Mouse (Mus musculus): Measurements from ENCODE around the gene Syne2. TPM values are rescaled to one million over a fixed set of nuclear protein-coding genes. Genes with fewer than 3 reads are reported as not detected.

Gene Syne2
- polyA plus RNA-seq, 1 experiment from 2014 or later = 35.7 TPM

GRCm38 (mm10) chr12:75992946-75993345, 175.0 kb downstream of the Syne2 start:
- H3K27ac ChIP-seq = no peak overlapping the region
- no peaks in the 10 kb centered on the region for H3K9me3 ChIP-seq
- 93% methylated on average over 4 of the region's 4 CpGs for WGBS
- no peak overlapping the region for H3K4me2 ChIP-seq (replicated peaks)
- H3K27me3 ChIP-seq (replicated peaks) = no peaks in the 10 kb centered on the region
- H3K4me1 ChIP-seq (replicated peaks) = 0 out of 2 replicates have a peak, but pooled peaks cover 2% of the 10 kb centered on the region
- no peak overlapping the region for H3K9ac ChIP-seq
- peaks cover 13% of the 10 kb centered on the region for H3K36me3 ChIP-seq
- ATAC-seq = no peak
- H3K4me3 ChIP-seq (replicated peaks) = no peak overlapping the region

DNA sequence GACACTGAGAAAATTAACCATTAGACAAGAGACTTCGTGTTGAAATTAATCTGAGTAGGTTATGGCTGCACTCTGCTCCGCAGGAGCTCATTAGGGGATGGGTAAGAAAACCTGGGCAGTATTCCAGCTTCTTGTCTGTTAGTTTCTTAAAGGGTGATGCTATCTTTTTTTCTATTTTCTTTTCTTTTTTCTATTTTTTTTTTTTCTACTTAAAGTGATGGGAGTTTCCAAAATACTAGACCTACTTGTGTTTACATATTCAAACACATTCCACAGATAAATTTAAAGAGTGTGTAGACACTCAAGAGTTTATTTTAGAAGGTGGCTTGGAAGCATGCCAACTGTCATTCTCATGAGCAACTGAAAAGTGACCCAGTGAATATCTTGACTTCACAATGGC, 177.2 kb downstream of the Syne2 start:
- no peak for ATAC-seq
- no peak overlapping the region for H3K27ac ChIP-seq

DNA sequence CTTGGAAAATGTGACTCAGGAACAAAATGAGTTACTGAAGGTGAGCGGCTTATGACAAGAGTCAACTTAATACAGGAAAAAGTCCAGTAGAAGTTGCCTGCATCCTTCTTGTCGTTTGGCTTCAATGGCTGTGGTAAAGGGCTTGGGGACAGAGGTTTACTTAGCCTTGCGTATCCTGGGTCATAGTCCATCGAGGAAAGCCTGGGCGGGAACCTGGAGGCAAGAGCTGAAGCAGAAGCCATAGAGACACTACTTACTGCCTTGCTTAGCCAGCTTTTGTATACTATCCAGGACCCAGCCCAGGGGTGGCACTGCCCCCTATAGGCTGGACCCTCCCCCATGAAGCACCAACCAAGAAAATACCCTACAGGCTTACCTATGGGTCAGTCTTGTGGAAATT, 179.6 kb downstream of the Syne2 start:
- peak; percentile 80 for ATAC-seq
- no peak overlapping the region for H3K27ac ChIP-seq
- WGBS = 74% methylated on average over 5 of the region's 5 CpGs

More for the DNA sequence above, 177.2 kb downstream of the Syne2 start:
- H3K4me2 ChIP-seq (replicated peaks) = no peak overlapping the region
- no peaks in the 10 kb centered on the region for H3K9me3 ChIP-seq
- no peaks in the 10 kb centered on the region for H3K27me3 ChIP-seq (replicated peaks)
- no peak overlapping the region for H3K4me3 ChIP-seq (replicated peaks)
- H3K36me3 ChIP-seq = peaks cover 7% of the 10 kb centered on the region; the same call in 1 of the 2 replicates
- 0 out of 2 replicates have a peak, but pooled peaks cover 2% of the 10 kb centered on the region for H3K4me1 ChIP-seq (replicated peaks)
- H3K9ac ChIP-seq = no peak overlapping the region
- WGBS = 41% methylated on average over 2 of the region's 2 CpGs

DNA sequence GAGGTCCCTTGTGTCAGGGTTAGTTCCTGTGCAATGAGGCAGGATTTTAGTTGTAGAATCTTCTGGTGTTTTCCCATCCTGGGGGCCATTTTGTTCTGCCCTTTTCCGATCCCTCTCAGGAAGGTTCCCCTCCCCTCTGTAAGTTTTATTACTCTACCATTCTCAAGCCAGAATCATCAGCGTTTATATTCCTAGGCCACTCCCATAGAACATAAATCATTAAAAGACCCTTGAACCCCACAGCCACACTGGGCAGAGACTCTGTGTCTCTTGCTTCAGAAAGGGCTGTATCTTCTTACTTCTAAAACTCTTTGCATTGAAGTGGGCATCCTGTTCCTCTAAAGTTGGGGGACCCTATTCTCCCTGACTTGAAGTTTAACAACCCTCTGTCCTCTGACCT, 180.5 kb downstream of the Syne2 start:
- Histone ChIP-seq H3K4me2 (replicated peaks) (no peak overlapping the region), H3K36me3 (peaks cover 3% of the 10 kb centered on the region; the same call in 1 of the 2 replicates), H3K27me3 (replicated peaks) (no peaks in the 10 kb centered on the region), H3K9me3 (no peaks in the 10 kb centered on the region), H3K27ac (0 out of 2 replicates have a peak overlapping the region, but pooled peaks have one; percentile 5), H3K4me1 (replicated peaks) (0 out of 2 replicates have a peak, but pooled peaks cover 2% of the 10 kb centered on the region), H3K4me3 (replicated peaks) (no peak overlapping the region), H3K9ac (no peak overlapping the region)
- WGBS = 37% methylated on average over 2 of the region's 2 CpGs
- peak; percentile 89 for ATAC-seq

More for the DNA sequence above, 179.6 kb downstream of the Syne2 start:
- H3K36me3 ChIP-seq = peaks cover 3% of the 10 kb centered on the region; the same call in 1 of the 2 replicates
- H3K4me3 ChIP-seq (replicated peaks) = no peak overlapping the region
- 0 out of 2 replicates have a peak, but pooled peaks cover 2% of the 10 kb centered on the region for H3K4me1 ChIP-seq (replicated peaks)
- H3K27me3 ChIP-seq (replicated peaks) = no peaks in the 10 kb centered on the region
- H3K4me2 ChIP-seq (replicated peaks) = no peak overlapping the region
- no peak overlapping the region for H3K9ac ChIP-seq
- no peaks in the 10 kb centered on the region for H3K9me3 ChIP-seq

- no peaks in the 10 kb centered on the region for H3K4me1 ChIP-seq (replicated peaks)
- H3K9ac ChIP-seq = no peak overlapping the region
- H3K4me3 ChIP-seq (replicated peaks) = no peak overlapping the region
- no peak overlapping the region for H3K27ac ChIP-seq
- no peak overlapping the region for H3K4me2 ChIP-seq (replicated peaks)
- 38% methylated on average over 9 of the region's 9 CpGs for WGBS
- H3K36me3 ChIP-seq = 0 out of 2 replicates have a peak, but pooled peaks cover 2% of the 10 kb centered on the region
- H3K9me3 ChIP-seq = no peaks in the 10 kb centered on the region
- peak; percentile 74 for ATAC-seq
- no peaks in the 10 kb centered on the region for H3K27me3 ChIP-seq (replicated peaks)
Observed at GRCm38 (mm10) chr12:76004697-76005249, 186.8 kb downstream of the Syne2 start.

DNA sequence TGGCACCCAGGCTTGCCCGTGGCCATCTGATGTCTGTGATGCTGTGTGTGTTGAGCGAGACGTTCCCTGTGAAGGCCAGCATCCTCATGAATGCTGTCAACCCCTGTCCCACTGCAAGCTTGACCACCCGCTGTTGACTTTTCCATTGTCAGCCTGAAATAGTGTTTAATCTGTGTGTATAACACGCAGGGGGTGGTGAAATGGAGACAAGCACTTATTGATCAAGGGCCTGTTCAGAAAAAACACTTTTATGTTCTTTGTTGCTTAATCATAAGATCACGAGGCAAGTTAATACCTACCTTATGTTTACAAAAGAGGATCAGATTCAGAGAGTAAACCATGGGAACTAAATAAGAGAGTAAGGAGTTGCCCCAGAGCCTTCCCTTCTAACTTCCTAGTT, 191.1 kb downstream of the Syne2 start:
- WGBS = 70% methylated on average over 6 of the region's 6 CpGs
- no peak overlapping the region for H3K4me3 ChIP-seq (replicated peaks)
- H3K4me1 ChIP-seq (replicated peaks) = no peaks in the 10 kb centered on the region
- H3K9me3 ChIP-seq = no peaks in the 10 kb centered on the region
- H3K4me2 ChIP-seq (replicated peaks) = no peak overlapping the region
- H3K27me3 ChIP-seq (replicated peaks) = no peaks in the 10 kb centered on the region
- ATAC-seq = no peak
- no peak overlapping the region for H3K9ac ChIP-seq
- no peak overlapping the region for H3K27ac ChIP-seq
- H3K36me3 ChIP-seq = 0 out of 2 replicates have a peak, but pooled peaks cover 2% of the 10 kb centered on the region

DNA sequence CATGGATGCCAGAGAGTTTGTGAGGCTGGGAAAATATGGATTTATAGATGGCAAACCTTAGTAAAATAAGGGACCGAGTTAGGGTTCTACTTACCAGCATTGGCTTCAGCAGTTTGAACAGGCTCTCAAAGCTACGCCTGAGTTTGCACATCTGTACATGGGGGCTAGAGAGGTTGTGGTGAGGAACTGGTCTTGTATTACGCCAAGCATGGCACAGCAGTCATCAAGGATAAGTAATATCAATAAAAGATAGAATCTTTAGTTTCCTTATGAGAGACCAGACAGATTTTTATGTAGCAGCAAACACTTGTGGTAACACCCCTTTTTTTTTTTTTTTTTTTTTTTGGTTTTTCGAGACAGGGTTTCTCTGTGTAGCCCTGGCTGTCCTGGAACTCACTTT, 194.9 kb downstream of the Syne2 start:
- Histone ChIP-seq H3K9ac (no peak overlapping the region), H3K4me1 (replicated peaks) (no peaks in the 10 kb centered on the region), H3K4me3 (replicated peaks) (no peak overlapping the region), H3K36me3 (no peaks in the 10 kb centered on the region), H3K9me3 (no peaks in the 10 kb centered on the region), H3K27me3 (replicated peaks) (no peaks in the 10 kb centered on the region), H3K27ac (no peak overlapping the region), H3K4me2 (replicated peaks) (no peak overlapping the region)
- ATAC-seq = no peak
- WGBS = 93% methylated on average over 3 of the region's 4 CpGs

DNA sequence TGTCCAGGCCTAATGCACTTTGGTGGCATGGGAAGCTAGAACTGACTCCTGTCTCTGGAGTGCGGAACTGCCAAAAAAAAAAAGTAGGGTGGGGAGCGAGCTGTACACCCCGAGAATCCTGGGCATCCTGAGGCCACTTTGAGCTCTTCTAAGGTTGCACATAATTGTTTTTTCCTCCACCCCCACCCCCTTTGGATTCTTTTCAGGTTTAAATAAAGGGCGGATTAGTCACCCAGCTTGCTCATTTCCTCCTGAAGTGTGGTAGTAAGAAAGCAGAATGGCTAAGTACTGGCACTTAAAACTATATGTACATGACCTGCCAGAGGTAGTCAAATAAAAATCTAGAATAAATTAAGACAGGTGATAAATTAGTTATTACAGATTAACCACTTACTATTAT, 195.5 kb downstream of the Syne2 start:
- no peak overlapping the region for H3K4me2 ChIP-seq (replicated peaks)
- no peaks in the 10 kb centered on the region for H3K36me3 ChIP-seq
- H3K27me3 ChIP-seq (replicated peaks) = no peaks in the 10 kb centered on the region
- 79% methylated on average over 4 of the region's 4 CpGs for WGBS
- no peak overlapping the region for H3K4me3 ChIP-seq (replicated peaks)
- no peak overlapping the region for H3K9ac ChIP-seq
- ATAC-seq = no peak
- H3K9me3 ChIP-seq = no peaks in the 10 kb centered on the region
- H3K27ac ChIP-seq = no peak overlapping the region
- no peaks in the 10 kb centered on the region for H3K4me1 ChIP-seq (replicated peaks)

GRCm38 (mm10) chr12:76015026-76015425, 197.1 kb downstream of the Syne2 start:
- Histone ChIP-seq H3K4me2 (replicated peaks) (0 out of 2 replicates have a peak overlapping the region, but pooled peaks have one; percentile 11), H3K4me3 (replicated peaks) (no peak overlapping the region), H3K27ac (0 out of 2 replicates have a peak overlapping the region, but pooled peaks have one; percentile 48), H3K9me3 (no peaks in the 10 kb centered on the region), H3K9ac (no peak overlapping the region), H3K36me3 (no peaks in the 10 kb centered on the region), H3K27me3 (replicated peaks) (no peaks in the 10 kb centered on the region), H3K4me1 (replicated peaks) (no peaks in the 10 kb centered on the region)
- ATAC-seq = peak; percentile 62; the same call in 1 of the 2 replicates
- WGBS = 81% methylated on average over 14 of the region's 15 CpGs

DNA sequence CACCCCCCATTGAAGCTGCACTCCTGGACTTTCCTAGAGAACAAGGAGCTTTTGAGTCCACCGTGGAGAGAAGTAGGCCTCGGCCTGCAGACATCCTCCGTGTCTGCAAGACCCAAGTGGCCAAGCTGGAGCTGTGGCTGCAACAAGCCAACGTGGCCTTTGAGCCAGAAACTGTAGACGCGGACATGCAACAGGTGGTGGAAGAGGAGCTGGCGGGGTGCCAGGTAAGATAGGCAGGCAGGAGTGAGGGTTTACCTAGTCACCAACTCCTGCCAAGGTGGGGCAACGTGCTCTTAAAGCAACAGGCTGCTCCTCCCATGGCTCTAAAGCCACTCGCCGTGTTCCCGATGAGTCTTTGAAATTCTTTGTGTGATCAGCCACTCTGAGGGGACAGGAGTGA, 197.6 kb downstream of the Syne2 start:
- H3K27ac ChIP-seq = peak overlapping the region; percentile 48; the same call in 1 of the 2 replicates

GRCm38 (mm10) chr12:76016123-76017101, 198.5 kb downstream of the Syne2 start:
- WGBS = 68% methylated on average over 14 of the region's 14 CpGs

More for the DNA sequence above, 197.6 kb downstream of the Syne2 start:
- Histone ChIP-seq H3K4me3 (replicated peaks) (no peak overlapping the region), H3K4me1 (replicated peaks) (no peaks in the 10 kb centered on the region), H3K9ac (no peak overlapping the region), H3K27me3 (replicated peaks) (no peaks in the 10 kb centered on the region), H3K36me3 (no peaks in the 10 kb centered on the region), H3K9me3 (no peaks in the 10 kb centered on the region), H3K4me2 (replicated peaks) (0 out of 2 replicates have a peak overlapping the region, but pooled peaks have one; percentile 11)
- 69% methylated on average over 11 of the region's 11 CpGs for WGBS
- peak; percentile 86 for ATAC-seq

GRCm38 (mm10) chr12:76018640-76019039, 200.7 kb downstream of the Syne2 start:
- Histone ChIP-seq H3K36me3 (no peaks in the 10 kb centered on the region), H3K4me3 (replicated peaks) (no peak overlapping the region), H3K9me3 (no peaks in the 10 kb centered on the region), H3K4me2 (replicated peaks) (no peak overlapping the region), H3K27me3 (replicated peaks) (no peaks in the 10 kb centered on the region), H3K9ac (no peak overlapping the region), H3K27ac (no peak overlapping the region), H3K4me1 (replicated peaks) (no peaks in the 10 kb centered on the region)
- 66% methylated on average over 8 of the region's 8 CpGs for WGBS
- no peak for ATAC-seq

More at GRCm38 (mm10) chr12:76016123-76017101, 198.5 kb downstream of the Syne2 start:
- H3K9me3 ChIP-seq = no peaks in the 10 kb centered on the region
- no peaks in the 10 kb centered on the region for H3K36me3 ChIP-seq
- H3K4me2 ChIP-seq (replicated peaks) = no peak overlapping the region
- no peak overlapping the region for H3K9ac ChIP-seq
- no peak overlapping the region for H3K27ac ChIP-seq
- peak; percentile 79 for ATAC-seq
- no peak overlapping the region for H3K4me3 ChIP-seq (replicated peaks)
- H3K27me3 ChIP-seq (replicated peaks) = no peaks in the 10 kb centered on the region
- H3K4me1 ChIP-seq (replicated peaks) = no peaks in the 10 kb centered on the region
